Mouse (Mus musculus) lung, postnatal 0 days (tissue): ENCODE results near the gene Ltbr.

Source experiments
- CTCF ChIP-seq: IDR thresholded peaks from 2 replicates; pipeline ENCODE4 v1.5.1; 2016; ENCODE audit warnings: antibody characterized with exemption, mild to moderate bottlenecking
- EP300 ChIP-seq: IDR thresholded peaks from 2 replicates; pipeline ENCODE4 v1.6.1; 2016; ENCODE audit warnings: antibody characterized with exemption, mild to moderate bottlenecking, control low read depth

GRCm38 (mm10) chr6:125354352-125355151, 40.9 kb upstream of the Ltbr start:
- no peak for TF ChIP-seq CTCF
- peak; percentile 91 for TF ChIP-seq EP300
